Mouse (Mus musculus) adrenal gland, postnatal 14 days (tissue): ENCODE measurements around the gene Ssh2. TPM values are rescaled to one million over a fixed set of nuclear protein-coding genes. Genes with fewer than 3 reads are reported as not detected.

Experiments
- DNase-seq: peaks from one replicate; pipeline ENCODE4 v3.0.0; 2021; ENCODE audit warnings: mixed read lengths
- total RNA-seq: library from RNA; stranded (reverse); gene quantifications from 2 replicates; pipeline ENCODE4 v1.2.3, GENCODE M21; 2021

Gene Ssh2
- total RNA-seq, 1 experiment from 2014 or later: 33.5 TPM

- peak; percentile 74 for DNase-seq
Observed at GRCm38 (mm10) chr11:77493512-77494343, 277.6 kb downstream of the Ssh2 start, which contains the start of gene Git1. Git1 (plus strand) TSS chr11:77493562.

GRCm38 (mm10) chr11:77494344-77494676, 278.2 kb downstream of the Ssh2 start:
- DNase-seq: no peak

- DNase-seq: no peak
Observed at GRCm38 (mm10) chr11:77494782-77495181, 278.7 kb downstream of the Ssh2 start.

- no peak for DNase-seq
Observed at GRCm38 (mm10) chr11:77495507-77495906, 279.4 kb downstream of the Ssh2 start.

- peak; percentile 83 for DNase-seq
Observed at GRCm38 (mm10) chr11:77497341-77497756, 281.3 kb downstream of the Ssh2 start.

- peak; percentile 57 for DNase-seq
Observed at GRCm38 (mm10) chr11:77497851-77498250, 281.8 kb downstream of the Ssh2 start.

- peak; percentile 39 for DNase-seq
Observed at GRCm38 (mm10) chr11:77498261-77499139, 282.4 kb downstream of the Ssh2 start.

GRCm38 (mm10) chr11:77499354-77499753, 283.3 kb downstream of the Ssh2 start:
- no peak for DNase-seq

- DNase-seq: no peak
Observed at GRCm38 (mm10) chr11:77500361-77501325, 284.6 kb downstream of the Ssh2 start.

- peak; percentile 86 for DNase-seq
Observed at GRCm38 (mm10) chr11:77501392-77501791, 285.3 kb downstream of the Ssh2 start.

GRCm38 (mm10) chr11:77501971-77502370, 285.9 kb downstream of the Ssh2 start:
- DNase-seq: no peak

GRCm38 (mm10) chr11:77502481-77502880, 286.4 kb downstream of the Ssh2 start:
- DNase-seq: no peak

GRCm38 (mm10) chr11:77503511-77503910, 287.4 kb downstream of the Ssh2 start:
- peak; percentile 32 for DNase-seq

- peak; percentile 54 for DNase-seq
Observed at GRCm38 (mm10) chr11:77504377-77504776, 288.3 kb downstream of the Ssh2 start.

GRCm38 (mm10) chr11:77505291-77505980, 289.3 kb downstream of the Ssh2 start:
- no peak for DNase-seq

- no peak for DNase-seq
Observed at GRCm38 (mm10) chr11:77506273-77506672, 290.2 kb downstream of the Ssh2 start.

GRCm38 (mm10) chr11:77506941-77507340, 290.9 kb downstream of the Ssh2 start:
- no peak for DNase-seq

- DNase-seq: no peak
Observed at GRCm38 (mm10) chr11:77507426-77507825, 291.3 kb downstream of the Ssh2 start.

GRCm38 (mm10) chr11:77508068-77509021, 292.3 kb downstream of the Ssh2 start:
- DNase-seq: peak; percentile 93
